Mouse (Mus musculus) ES-E14 (cell line): ENCODE results near the gene Cwc15.
"Not testable (repeated sequence)": the region's sequence is repeated elsewhere in the genome, so short reads cannot be mapped to it uniquely, and the experiment has no call there.

Source experiments
- CHD2 ChIP-seq: IDR thresholded peaks from 2 replicates; pipeline ENCODE4 v1.6.1; 2014; ENCODE audit warnings: mild to moderate bottlenecking, low read depth, low read length, inconsistent platforms
- HCFC1 ChIP-seq: IDR thresholded peaks from 2 replicates; pipeline ENCODE4 v1.6.1; 2012; ENCODE audit warnings: low read length, inconsistent platforms, borderline replicate concordance; ENCODE audit not compliant: insufficient read depth
- MAFK ChIP-seq: IDR thresholded peaks from 2 replicates; pipeline ENCODE4 v1.6.1; 2014; ENCODE audit warnings: mild to moderate bottlenecking, low read depth, low read length, inconsistent platforms; ENCODE audit not compliant: insufficient read depth
- ZC3H11A ChIP-seq: IDR thresholded peaks from 2 replicates; pipeline ENCODE4 v1.6.1; 2012; ENCODE audit warnings: low read depth, mild to moderate bottlenecking, inconsistent platforms, low read length, borderline replicate concordance
- ZNF384 ChIP-seq: IDR thresholded peaks from 2 replicates; pipeline ENCODE4 v1.6.1; 2012; ENCODE audit warnings: low read depth, low read length, inconsistent platforms

DNA sequence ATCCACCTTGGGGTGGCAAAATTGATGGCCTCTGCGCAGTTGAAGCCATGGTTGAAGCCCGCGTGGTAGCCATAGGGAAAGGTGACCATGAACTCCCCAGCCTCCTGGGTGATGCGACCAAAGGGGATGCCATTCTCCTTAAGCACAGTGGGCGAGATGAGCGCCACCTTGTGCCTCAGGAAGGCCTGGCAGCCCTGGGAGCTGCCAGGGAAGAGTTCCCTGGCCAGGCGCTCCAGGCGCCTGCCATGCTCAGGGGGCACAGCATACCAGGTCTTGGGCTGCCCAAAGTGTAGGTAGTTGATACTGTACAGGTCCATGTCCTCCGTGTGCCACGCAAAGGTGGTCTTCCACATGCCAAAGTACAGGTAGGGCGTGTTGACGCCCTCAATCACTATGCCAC lies 36.7 kb upstream of the Cwc15 start:
- TF ChIP-seq MAFK, ZNF384, ZC3H11A, HCFC1, CHD2: not testable (repeated sequence)
